Mouse (Mus musculus) heart, postnatal 10 days (tissue): ENCODE results near the gene Dtx3. TPM values are rescaled to one million over a fixed set of nuclear protein-coding genes. Genes with fewer than 3 reads are reported as not detected.
"Not testable (repeated sequence)": the region's sequence is repeated elsewhere in the genome, so short reads cannot be mapped to it uniquely, and the experiment has no call there.

Source experiments
- DNase-seq, 2 experiments: peaks; one replicate each; pipeline ENCODE4 v3.0.0; 2021
- intact Hi-C: fragments of 180-260 bp; cut with DNase I; formaldehyde crosslinking; loops from one replicate; pipeline ENCODE4 v1.15.1; 2025
- total RNA-seq, 2 experiments: library from RNA; stranded (reverse); gene quantifications; 2 replicates each; pipeline ENCODE4 v1.2.3; 2021

The Dtx3 gene
- total RNA-seq, 2 experiments from 2014 or later, result 48.4 to 52.2 TPM

- intact Hi-C loops, result loop anchor here (5.0 kb wide), 1 partner anchor 33 kb away; no protein-coding TSS in a partner anchor
- no peak for DNase-seq
Measured at GRCm38 (mm10) chr10:127209928-127210570, 14.5 kb upstream of the Dtx3 start.

GRCm38 (mm10) chr10:127208921-127209320, 13.4 kb upstream of the Dtx3 start:
- no peak for DNase-seq
- intact Hi-C loops, result no loop called here

- no peak for DNase-seq
- intact Hi-C loops, result no loop called here
Measured at GRCm38 (mm10) chr10:127205373-127205772, 9.8 kb upstream of the Dtx3 start.

DNA sequence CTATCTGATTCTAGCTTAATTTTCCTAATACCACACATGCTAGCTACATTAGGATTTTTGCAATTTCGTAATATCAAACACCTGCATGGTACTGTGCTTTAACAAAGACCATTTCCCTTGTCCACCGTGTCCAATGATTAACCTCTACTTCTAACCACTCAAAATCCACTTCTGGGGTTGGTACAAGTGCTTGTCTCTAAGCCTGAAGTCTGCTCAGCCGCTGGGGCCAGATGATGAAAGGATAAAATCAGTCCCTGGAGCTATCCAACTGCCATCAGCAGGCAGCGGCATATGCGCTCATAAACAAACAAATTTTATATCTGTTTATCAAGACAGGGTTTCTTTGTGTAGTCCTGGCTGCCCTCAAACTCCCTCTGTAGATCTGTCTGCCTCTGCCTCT, 9.1 kb upstream of the Dtx3 start:
- intact Hi-C loops, result no loop called here

GRCm38 (mm10) chr10:127203106-127203505, 7.6 kb upstream of the Dtx3 start:
- intact Hi-C loops, result no loop called here
- no peak for DNase-seq

More for the DNA sequence above, 9.1 kb upstream of the Dtx3 start:
- no peak for DNase-seq

GRCm38 (mm10) chr10:127200279-127200678, 4.8 kb upstream of the Dtx3 start:
- intact Hi-C loops, result no loop called here
- no peak for DNase-seq

DNA sequence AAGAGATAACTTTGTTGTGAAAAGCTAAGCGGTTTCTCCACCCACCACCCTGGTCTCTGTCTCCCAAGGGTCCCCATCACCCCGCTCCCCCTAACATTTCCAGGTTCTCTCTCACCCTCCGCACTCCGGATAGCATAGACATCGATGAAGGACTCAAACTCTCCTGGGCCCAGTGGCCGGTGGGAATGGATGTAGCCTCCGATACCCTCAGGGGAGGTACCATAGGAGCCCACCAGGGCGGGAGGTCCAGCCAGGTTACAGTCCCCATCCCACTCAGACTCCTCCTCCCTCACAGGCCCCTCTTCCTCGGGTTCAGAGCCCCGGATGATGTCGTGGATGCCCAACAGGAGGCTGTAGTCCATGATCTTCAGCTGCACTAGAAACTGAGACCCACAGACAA, 3.9 kb upstream of the Dtx3 start:
- intact Hi-C loops, result loop anchor here (10.0 kb wide), 1 partner anchor 465 kb away; the partner anchor contains the start of genes Nab2 and Nemp1
- DNase-seq, result no peak

- intact Hi-C loops, result loop anchor here (10.0 kb wide), 1 partner anchor 466 kb away; the partner anchor contains the start of genes Nab2 and Nemp1
- no peak for DNase-seq
Measured at GRCm38 (mm10) chr10:127199068-127199467, 3.5 kb upstream of the Dtx3 start.

- no peak for DNase-seq
- intact Hi-C loops, result loop anchor here (10.0 kb wide), 1 partner anchor 466 kb away; the partner anchor contains the start of genes Nab2 and Nemp1
Measured at GRCm38 (mm10) chr10:127198492-127198891, 3.0 kb upstream of the Dtx3 start.

DNA sequence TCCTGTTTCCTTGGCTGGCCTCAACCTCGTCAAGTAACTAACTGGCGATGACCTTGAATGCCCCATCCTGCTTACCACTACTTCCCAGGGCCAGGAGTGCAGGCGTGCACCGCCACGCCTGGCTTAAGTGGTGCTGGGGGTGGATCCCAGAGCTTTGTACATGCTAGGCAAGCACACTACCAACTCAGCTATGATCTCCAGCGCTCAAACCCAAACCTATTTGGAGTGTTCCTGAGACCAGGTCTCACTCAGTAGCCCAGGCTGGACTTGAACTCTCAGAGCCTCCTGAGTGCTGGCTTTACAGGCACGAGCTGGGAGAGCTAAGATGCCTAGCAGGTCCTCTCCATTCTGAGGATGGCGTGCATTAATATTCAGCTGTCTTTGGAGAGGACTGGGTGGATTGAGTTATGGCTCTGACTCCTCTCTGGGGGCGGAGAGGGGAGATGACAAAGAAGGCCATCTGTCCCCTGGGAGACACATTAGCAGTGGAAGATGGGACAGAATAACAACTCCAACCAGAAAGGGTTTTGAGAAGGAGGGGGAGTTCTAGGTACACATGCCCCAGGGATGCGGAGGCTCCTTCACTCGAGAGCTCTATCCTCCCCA, 2.1 kb upstream of the Dtx3 start:
- intact Hi-C loops, result loop anchor here (10.0 kb wide), 1 partner anchor 467 kb away; the partner anchor contains the start of genes Nab2 and Nemp1
- no peak for DNase-seq

DNA sequence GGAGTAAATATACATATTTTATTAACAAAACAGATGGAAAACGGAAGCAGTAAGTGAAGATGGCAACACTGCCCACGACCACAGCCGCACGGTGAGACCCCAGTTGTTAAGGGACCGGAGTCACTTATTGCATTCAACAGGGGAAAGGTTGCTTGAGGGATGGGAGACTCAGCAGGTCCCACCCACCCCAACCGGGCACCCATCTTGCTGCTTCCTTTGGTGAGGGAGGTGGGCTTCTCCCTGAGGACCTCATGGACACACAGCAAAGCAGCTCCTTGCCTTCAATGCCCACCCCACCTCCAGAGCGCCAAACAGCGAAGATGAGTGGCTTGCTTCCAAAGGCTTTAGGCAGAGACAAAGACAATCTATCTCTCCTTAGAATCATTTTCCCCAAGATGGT, 1.6 kb upstream of the Dtx3 start:
- no peak for DNase-seq
- intact Hi-C loops, result loop anchor here (10.0 kb wide), 1 partner anchor 468 kb away; the partner anchor contains the start of genes Nab2 and Nemp1

- DNase-seq, result peak; percentile 82 to 86
- intact Hi-C loops, result loop anchor here (10.0 kb wide), 1 partner anchor 468 kb away; the partner anchor contains the start of genes Nab2 and Nemp1
Measured at GRCm38 (mm10) chr10:127196392-127196791, 864 bp upstream of the Dtx3 start.

- DNase-seq, result peak; percentile 78 to 79
- intact Hi-C loops, result loop anchor here (2.0 to 10.0 kb wide), 2 partner anchors 14 to 470 kb away; partner anchors contain the start of genes Nab2, Nemp1 and Slc26a10
Measured at GRCm38 (mm10) chr10:127194428-127195327, 850 bp downstream of the Dtx3 start.

GRCm38 (mm10) chr10:127193011-127193410, 2.5 kb downstream of the Dtx3 start:
- intact Hi-C loops, result loop anchor here (10.0 kb wide), 1 partner anchor 472 kb away; the partner anchor contains the start of genes Nab2 and Nemp1
- DNase-seq, result no peak

- not testable (repeated sequence) for DNase-seq
- intact Hi-C loops, result loop anchor here (10.0 kb wide), 1 partner anchor 473 kb away; the partner anchor contains the start of genes Nab2 and Nemp1
Measured at GRCm38 (mm10) chr10:127192057-127192328, 3.5 kb downstream of the Dtx3 start.

DNA sequence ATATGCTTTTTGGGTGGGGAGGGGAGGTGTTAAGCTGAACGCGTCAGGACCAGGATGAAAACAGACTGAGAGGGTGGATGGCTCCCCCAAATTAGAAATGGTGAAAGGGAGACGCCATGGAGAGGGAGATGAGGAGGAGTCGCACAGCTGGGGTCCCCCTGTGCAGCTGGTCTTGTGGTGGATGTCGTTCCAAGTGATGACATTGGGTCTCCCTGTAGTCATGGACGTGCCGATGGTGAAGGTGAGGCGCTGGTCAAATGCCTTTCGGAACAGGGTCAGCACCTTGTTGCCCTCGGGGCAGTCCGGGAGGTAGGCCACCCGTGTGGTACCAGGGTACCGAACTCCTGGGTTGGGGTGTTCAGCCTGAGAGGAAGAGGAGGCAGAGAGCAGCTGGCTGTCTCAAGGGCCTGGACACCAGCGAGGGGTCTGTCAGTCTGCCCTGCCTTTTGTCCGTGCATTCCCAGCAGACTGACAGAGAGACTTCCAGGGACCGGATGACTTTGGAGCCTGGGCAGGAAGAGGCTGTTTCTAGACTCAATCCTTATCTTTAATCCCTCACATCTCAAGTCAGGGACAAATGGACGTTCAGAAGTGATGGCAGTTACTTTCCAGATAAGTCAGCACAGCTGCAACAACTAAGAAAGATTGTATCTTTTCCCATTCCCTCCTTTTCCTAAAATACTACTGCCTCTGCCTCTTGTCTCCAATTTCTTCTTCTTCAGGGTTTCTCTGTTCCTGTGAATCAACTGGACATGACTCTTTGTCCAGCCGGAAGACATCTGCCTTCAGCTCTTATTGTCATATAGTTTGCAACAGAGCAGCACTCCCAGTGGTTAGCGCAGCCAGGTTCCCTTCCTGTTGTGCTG, 4.1 kb downstream of the Dtx3 start:
- intact Hi-C loops, result loop anchor here (10.0 kb wide), 1 partner anchor 473 kb away; the partner anchor contains the start of genes Nab2 and Nemp1
- no peak for DNase-seq

- DNase-seq, result no peak
- intact Hi-C loops, result loop anchor here (10.0 kb wide), 1 partner anchor 474 kb away; the partner anchor contains the start of genes Nab2 and Nemp1
Measured at GRCm38 (mm10) chr10:127190398-127191190, 4.9 kb downstream of the Dtx3 start.

- intact Hi-C loops, result loop anchor here (10.0 kb wide), 1 partner anchor 475 kb away; the partner anchor contains the start of genes Nab2 and Nemp1
- DNase-seq, result peak; percentile 77 to 78
Measured at GRCm38 (mm10) chr10:127189651-127190381, 5.7 kb downstream of the Dtx3 start, which contains the start of gene Arhgef25. Gene Arhgef25, minus strand, starts transcription at chr10:127190083.
